Mouse (Mus musculus): ENCODE results near the gene Ttf1.

Ttf1 gene

GRCm38 (mm10) chr2:29060135-29060597, at the start of gene Ttf1:
Gene Ttf1, plus strand, starts transcription at chr2:29060262.
- TF ChIP-seq GATA4 (IDR thresholded peaks at IDR 0.05; ENCODE audit: insufficient replicate concordance, low read length), result no peak

GRCm38 (mm10) chr2:29012523-29012922, 47.5 kb upstream of the Ttf1 start:
- TF ChIP-seq GATA4 (IDR thresholded peaks at IDR 0.05; ENCODE audit: insufficient replicate concordance, low read length), result no peak

GRCm38 (mm10) chr2:29016599-29017587, 43.2 kb upstream of the Ttf1 start:
- no peak for TF ChIP-seq GATA4 (IDR thresholded peaks at IDR 0.05; ENCODE audit: insufficient replicate concordance, low read length)

- TF ChIP-seq GATA4 (IDR thresholded peaks at IDR 0.05; ENCODE audit: insufficient replicate concordance, low read length), result no peak
Observed at GRCm38 (mm10) chr2:29018680-29019079, 41.4 kb upstream of the Ttf1 start.

GRCm38 (mm10) chr2:29021025-29021424, 39.0 kb upstream of the Ttf1 start:
- no peak for TF ChIP-seq GATA4 (IDR thresholded peaks at IDR 0.05; ENCODE audit: insufficient replicate concordance, low read length)

GRCm38 (mm10) chr2:29023001-29023400, 37.1 kb upstream of the Ttf1 start:
- TF ChIP-seq GATA4 (IDR thresholded peaks at IDR 0.05; ENCODE audit: insufficient replicate concordance, low read length), result no peak

GRCm38 (mm10) chr2:29025284-29025683, 34.8 kb upstream of the Ttf1 start:
- no peak for TF ChIP-seq GATA4 (IDR thresholded peaks at IDR 0.05; ENCODE audit: insufficient replicate concordance, low read length)

GRCm38 (mm10) chr2:29030048-29030734, 29.9 kb upstream of the Ttf1 start:
- TF ChIP-seq GATA4 (IDR thresholded peaks at IDR 0.05; ENCODE audit: insufficient replicate concordance, low read length), result no peak

GRCm38 (mm10) chr2:29031951-29032350, 28.1 kb upstream of the Ttf1 start:
- no peak for TF ChIP-seq GATA4 (IDR thresholded peaks at IDR 0.05; ENCODE audit: insufficient replicate concordance, low read length)

GRCm38 (mm10) chr2:29034542-29035475, 25.3 kb upstream of the Ttf1 start:
- TF ChIP-seq GATA4 (IDR thresholded peaks at IDR 0.05; ENCODE audit: insufficient replicate concordance, low read length), result no peak

- TF ChIP-seq GATA4 (IDR thresholded peaks at IDR 0.05; ENCODE audit: insufficient replicate concordance, low read length), result no peak
Observed at GRCm38 (mm10) chr2:29035698-29036097, 24.4 kb upstream of the Ttf1 start.

- TF ChIP-seq GATA4 (IDR thresholded peaks at IDR 0.05; ENCODE audit: insufficient replicate concordance, low read length), result no peak
Observed at GRCm38 (mm10) chr2:29039741-29040140, 20.3 kb upstream of the Ttf1 start.

- TF ChIP-seq GATA4 (IDR thresholded peaks at IDR 0.05; ENCODE audit: insufficient replicate concordance, low read length), result no peak
Observed at GRCm38 (mm10) chr2:29040594-29041476, 19.2 kb upstream of the Ttf1 start.

GRCm38 (mm10) chr2:29041477-29041768, 18.6 kb upstream of the Ttf1 start:
- no peak for TF ChIP-seq GATA4 (IDR thresholded peaks at IDR 0.05; ENCODE audit: insufficient replicate concordance, low read length)
